Mouse (Mus musculus) midbrain, embryonic 16.5 days (tissue): ENCODE data around the gene Cmya5. TPM values are rescaled to one million over a fixed set of nuclear protein-coding genes. Genes with fewer than 3 reads are reported as not detected.
A peak's percentile ranks its signal among the peaks of the same experiment; 100 is the strongest.

Source experiments
- ATAC-seq: fragments of 200-750 bp; cut with Nextera tagmentation; 2 replicates; pipeline ENCODE4 v1.8.0; 2017; ENCODE audit warnings: moderate TSS enrichment
- H3K27ac ChIP-seq: fragments of 300-500 bp; sonication (generic); 2 replicates; pipeline ENCODE4 v1.5.1; 2014; ENCODE audit warnings: mild to moderate bottlenecking, low read length, mixed read lengths
- H3K27me3 ChIP-seq: fragments of 300-500 bp; sonication (generic); 2 replicates; pipeline ENCODE4 v1.6.1; 2014; ENCODE audit warnings: low read depth, low read length, mixed read lengths; ENCODE audit not compliant: control insufficient read depth, insufficient read depth
- H3K36me3 ChIP-seq: fragments of 300-500 bp; sonication (generic); 2 replicates; pipeline ENCODE4 v1.6.1; 2014; ENCODE audit warnings: mild to moderate bottlenecking, low read length, moderate library complexity, mixed read lengths; ENCODE audit not compliant: control insufficient read depth, insufficient read depth
- H3K4me1 ChIP-seq: fragments of 300-500 bp; sonication (generic); 2 replicates; pipeline ENCODE4 v1.6.1; 2014; ENCODE audit warnings: mild to moderate bottlenecking, low read length, mixed read lengths; ENCODE audit not compliant: control insufficient read depth, insufficient read depth
- H3K4me2 ChIP-seq: fragments of 300-500 bp; sonication (generic); 2 replicates; pipeline ENCODE4 v1.6.1; 2014; ENCODE audit warnings: mild to moderate bottlenecking, low read length, mixed read lengths
- H3K4me3 ChIP-seq: fragments of 300-500 bp; sonication (generic); 2 replicates; pipeline ENCODE4 v1.5.1; 2014; ENCODE audit warnings: low read depth, mild to moderate bottlenecking, low read length, moderate library complexity, mixed read lengths
- H3K9ac ChIP-seq: fragments of 300-500 bp; sonication (generic); 2 replicates; pipeline ENCODE4 v1.6.1; 2014; ENCODE audit warnings: low read depth, low read length, mixed read lengths
- H3K9me3 ChIP-seq: fragments of 300-500 bp; sonication (generic); replicated peaks from 2 replicates; pipeline ENCODE4 v1.6.1; 2014; ENCODE audit warnings: mild to moderate bottlenecking, low read length, mixed read lengths; ENCODE audit not compliant: control insufficient read depth, poor library complexity, severe bottlenecking
- WGBS: fragments of 180-500 bp; shearing (Covaris S2); extraction: QIAGEN DNeasy Blood & Tissue Kit; methylation state at CpG from one replicate; pipeline ENCODE4 v1.1.7; 2014; 5-methylcytosine and 5-hydroxymethylcytosine counted together
- polyA plus RNA-seq: library from polyadenylated mRNA; unstranded; fragments of >200 nt; fragmentation: Nextera tagmentation; extraction: Ambion mirVana; gene quantifications from 2 replicates; pipeline ENCODE4 v1.2.1, GENCODE M21; 2015

The Cmya5 gene
- polyA plus RNA-seq, 1 experiment from 2014 or later: 0.15 TPM

- no peak overlapping the region for H3K4me3 ChIP-seq
- H3K4me1 ChIP-seq: no peaks in the 10 kb centered on the region
- H3K9ac ChIP-seq: no peak overlapping the region
- H3K9me3 ChIP-seq: no peaks in the 10 kb centered on the region
- no peak overlapping the region for H3K4me2 ChIP-seq
- no peak overlapping the region for H3K27ac ChIP-seq
- H3K27me3 ChIP-seq: no peaks in the 10 kb centered on the region
- peaks cover 4% of the 10 kb centered on the region for H3K36me3 ChIP-seq
- no peak for ATAC-seq
Observed at GRCm38 (mm10) chr13:93177571-93177970, 33.0 kb upstream of the Cmya5 start.

- Histone ChIP-seq H3K4me3 (no peak overlapping the region), H3K27ac (no peak overlapping the region), H3K9ac (no peak overlapping the region), H3K4me2 (no peak overlapping the region), H3K36me3 (peaks cover 18% of the 10 kb centered on the region), H3K9me3 (no peaks in the 10 kb centered on the region), H3K4me1 (no peaks in the 10 kb centered on the region), H3K27me3 (no peaks in the 10 kb centered on the region)
- ATAC-seq: no peak
- 99% methylated on average over 4 of the region's 4 CpGs for WGBS
Observed at GRCm38 (mm10) chr13:93163303-93163702, 18.8 kb upstream of the Cmya5 start.

- H3K36me3 ChIP-seq: peaks cover 18% of the 10 kb centered on the region
- H3K4me1 ChIP-seq: no peaks in the 10 kb centered on the region
- ATAC-seq: no peak
- H3K4me2 ChIP-seq: no peak overlapping the region
- no peak overlapping the region for H3K4me3 ChIP-seq
- H3K9me3 ChIP-seq: no peaks in the 10 kb centered on the region
- H3K27ac ChIP-seq: no peak overlapping the region
- H3K27me3 ChIP-seq: no peaks in the 10 kb centered on the region
- no peak overlapping the region for H3K9ac ChIP-seq
Observed at GRCm38 (mm10) chr13:93162456-93162855, 17.9 kb upstream of the Cmya5 start.

- H3K36me3 ChIP-seq: peaks cover 7% of the 10 kb centered on the region
- no peaks in the 10 kb centered on the region for H3K4me1 ChIP-seq
- H3K4me3 ChIP-seq: no peak overlapping the region
- no peak overlapping the region for H3K9ac ChIP-seq
- H3K4me2 ChIP-seq: no peak overlapping the region
- no peak for ATAC-seq
- no peak overlapping the region for H3K27ac ChIP-seq
- 95% methylated on average over 6 of the region's 6 CpGs for WGBS
- no peaks in the 10 kb centered on the region for H3K27me3 ChIP-seq
- no peaks in the 10 kb centered on the region for H3K9me3 ChIP-seq
Observed at GRCm38 (mm10) chr13:93158261-93158660, 13.7 kb upstream of the Cmya5 start.

GRCm38 (mm10) chr13:93153280-93153679 lies 8.8 kb upstream of the Cmya5 start:
- no peaks in the 10 kb centered on the region for H3K27me3 ChIP-seq
- H3K27ac ChIP-seq: no peak overlapping the region
- no peak for ATAC-seq
- no peak overlapping the region for H3K9ac ChIP-seq
- H3K4me2 ChIP-seq: no peak overlapping the region
- H3K9me3 ChIP-seq: no peaks in the 10 kb centered on the region
- no peaks in the 10 kb centered on the region for H3K4me1 ChIP-seq
- H3K4me3 ChIP-seq: no peak overlapping the region
- WGBS: 94% methylated on average over 1 of the region's 1 CpGs
- peaks cover 5% of the 10 kb centered on the region; the same call in 1 of the 2 replicates for H3K36me3 ChIP-seq

- 0 out of 2 replicates have a peak, but pooled peaks cover 1% of the 10 kb centered on the region for H3K36me3 ChIP-seq
- H3K4me2 ChIP-seq: peak overlapping the region; percentile 98
- no peak overlapping the region for H3K27ac ChIP-seq
- H3K4me3 ChIP-seq: peak overlapping the region; percentile 54
- peaks cover 9% of the 10 kb centered on the region; the same call in 1 of the 2 replicates for H3K4me1 ChIP-seq
- peak overlapping the region; percentile 72 for H3K9ac ChIP-seq
- H3K27me3 ChIP-seq: no peaks in the 10 kb centered on the region
- peak; percentile 33 for ATAC-seq
- H3K9me3 ChIP-seq: no peaks in the 10 kb centered on the region
- WGBS: 24% methylated on average over 10 of the region's 11 CpGs
Observed at GRCm38 (mm10) chr13:93143819-93144283, 673 bp downstream of the Cmya5 start.

GRCm38 (mm10) chr13:93141184-93141583 lies 3.3 kb downstream of the Cmya5 start:
- Histone ChIP-seq H3K36me3 (no peaks in the 10 kb centered on the region), H3K9ac (no peak overlapping the region), H3K27me3 (no peaks in the 10 kb centered on the region), H3K4me3 (no peak overlapping the region), H3K4me2 (no peak overlapping the region), H3K27ac (no peak overlapping the region), H3K9me3 (no peaks in the 10 kb centered on the region), H3K4me1 (peaks cover 9% of the 10 kb centered on the region; the same call in 1 of the 2 replicates)
- no peak for ATAC-seq
- 95% methylated on average over 6 of the region's 6 CpGs for WGBS

GRCm38 (mm10) chr13:93138059-93138458 lies 6.5 kb downstream of the Cmya5 start:
- Histone ChIP-seq H3K27me3 (no peaks in the 10 kb centered on the region), H3K27ac (no peak overlapping the region), H3K4me1 (no peaks in the 10 kb centered on the region), H3K9ac (no peak overlapping the region), H3K9me3 (no peaks in the 10 kb centered on the region), H3K4me3 (no peak overlapping the region), H3K36me3 (no peaks in the 10 kb centered on the region), H3K4me2 (no peak overlapping the region)
- WGBS: 58% methylated on average over 1 of the region's 1 CpGs
- no peak for ATAC-seq

GRCm38 (mm10) chr13:93137098-93137497 lies 7.4 kb downstream of the Cmya5 start:
- Histone ChIP-seq H3K36me3 (no peaks in the 10 kb centered on the region), H3K9me3 (no peaks in the 10 kb centered on the region), H3K4me3 (no peak overlapping the region), H3K9ac (no peak overlapping the region), H3K27ac (no peak overlapping the region), H3K27me3 (no peaks in the 10 kb centered on the region), H3K4me2 (no peak overlapping the region), H3K4me1 (no peaks in the 10 kb centered on the region)
- 95% methylated on average over 7 of the region's 7 CpGs for WGBS
- ATAC-seq: no peak
